Mouse (Mus musculus): Measurements from ENCODE around the gene Hs1bp3. TPM values are rescaled to one million over a fixed set of nuclear protein-coding genes. Genes with fewer than 3 reads are reported as not detected.

The Hs1bp3 gene
- polyA plus RNA-seq (2015; fragmentation: Nextera tagmentation; extraction: Ambion mirVana): 10.2 and 10.8 TPM in 2 replicates

- peak within 1 kb of the TSS; percentile 65 for H3K9ac ChIP-seq
- peak; percentile 83 for ATAC-seq (ENCODE audit: low FRiP score, low read depth)
- 0 out of 2 replicates have a peak, but pooled peaks cover 5% of the 10 kb centered on the region for H3K27me3 ChIP-seq
- WGBS: under 1% methylated on average over 38 of the region's 38 CpGs
- no peaks in the 10 kb centered on the region for H3K9me3 ChIP-seq
- H3K36me3 ChIP-seq: peaks cover 7% of the 10 kb centered on the region
- peak within 1 kb of the TSS; percentile 76 for H3K4me3 ChIP-seq
- H3K4me1 ChIP-seq (replicated peaks): peaks cover 25% of the 10 kb centered on the region
- H3K4me2 ChIP-seq: peak within 1 kb of the TSS; percentile 88
- no peak within 1 kb of the TSS for H3K27ac ChIP-seq (replicated peaks)
These were observed at the start of gene Hs1bp3 for GRCm38 (mm10) chr12:8313270-8313771. Gene Hs1bp3, plus strand, starts transcription at chr12:8313432.

- Histone ChIP-seq H3K36me3 (no peaks in the 10 kb centered on the region), H3K9ac (no peak overlapping the region), H3K4me1 (replicated peaks) (peaks cover 3% of the 10 kb centered on the region; the same call in 1 of the 2 replicates), H3K4me2 (no peak overlapping the region), H3K4me3 (no peak overlapping the region), H3K9me3 (no peaks in the 10 kb centered on the region; the same call in 1 of the 2 replicates), H3K27me3 (no peaks in the 10 kb centered on the region), H3K27ac (replicated peaks) (no peak overlapping the region)
- ATAC-seq (ENCODE audit: low FRiP score, low read depth): no peak
- 95% methylated on average over 7 of the region's 7 CpGs for WGBS
These were observed 46.9 kb upstream of the Hs1bp3 start for GRCm38 (mm10) chr12:8266311-8266710.

GRCm38 (mm10) chr12:8269627-8270026 lies 43.6 kb upstream of the Hs1bp3 start:
- H3K36me3 ChIP-seq: no peaks in the 10 kb centered on the region
- H3K27me3 ChIP-seq: no peaks in the 10 kb centered on the region
- no peaks in the 10 kb centered on the region for H3K4me1 ChIP-seq (replicated peaks)
- H3K27ac ChIP-seq (replicated peaks): no peak overlapping the region
- no peak for ATAC-seq (ENCODE audit: low FRiP score, low read depth)
- H3K4me3 ChIP-seq: no peak overlapping the region
- no peak overlapping the region for H3K4me2 ChIP-seq
- H3K9ac ChIP-seq: no peak overlapping the region
- no peaks in the 10 kb centered on the region; the same call in 1 of the 2 replicates for H3K9me3 ChIP-seq
- 96% methylated on average over 11 of the region's 11 CpGs for WGBS

GRCm38 (mm10) chr12:8271405-8271804 lies 41.8 kb upstream of the Hs1bp3 start:
- Histone ChIP-seq H3K27ac (replicated peaks) (no peak overlapping the region), H3K9me3 (no peaks in the 10 kb centered on the region; the same call in 1 of the 2 replicates), H3K4me1 (replicated peaks) (no peaks in the 10 kb centered on the region), H3K4me3 (no peak overlapping the region), H3K9ac (no peak overlapping the region), H3K36me3 (no peaks in the 10 kb centered on the region), H3K4me2 (no peak overlapping the region), H3K27me3 (no peaks in the 10 kb centered on the region)
- 99% methylated on average over 2 of the region's 2 CpGs for WGBS
- ATAC-seq (ENCODE audit: low FRiP score, low read depth): no peak

GRCm38 (mm10) chr12:8273471-8274171 lies 39.6 kb upstream of the Hs1bp3 start:
- 98% methylated on average over 6 of the region's 6 CpGs for WGBS

GRCm38 (mm10) chr12:8275424-8275823 lies 37.8 kb upstream of the Hs1bp3 start:
- H3K36me3 ChIP-seq: no peaks in the 10 kb centered on the region
- no peak overlapping the region for H3K4me3 ChIP-seq
- no peak overlapping the region for H3K27ac ChIP-seq (replicated peaks)
- H3K4me1 ChIP-seq (replicated peaks): no peaks in the 10 kb centered on the region
- H3K4me2 ChIP-seq: no peak overlapping the region
- no peak for ATAC-seq (ENCODE audit: low FRiP score, low read depth)
- WGBS: 85% methylated on average over 4 of the region's 4 CpGs
- H3K9me3 ChIP-seq: no peaks in the 10 kb centered on the region
- no peak overlapping the region for H3K9ac ChIP-seq
- no peaks in the 10 kb centered on the region for H3K27me3 ChIP-seq

More at GRCm38 (mm10) chr12:8273471-8274171, 39.6 kb upstream of the Hs1bp3 start:
- H3K27me3 ChIP-seq: no peaks in the 10 kb centered on the region
- no peak overlapping the region for H3K4me2 ChIP-seq
- no peak for ATAC-seq (ENCODE audit: low FRiP score, low read depth)
- H3K9me3 ChIP-seq: no peaks in the 10 kb centered on the region
- no peaks in the 10 kb centered on the region for H3K36me3 ChIP-seq
- no peak overlapping the region for H3K9ac ChIP-seq
- no peak overlapping the region for H3K4me3 ChIP-seq
- H3K4me1 ChIP-seq (replicated peaks): no peaks in the 10 kb centered on the region
- H3K27ac ChIP-seq (replicated peaks): no peak overlapping the region

GRCm38 (mm10) chr12:8281225-8282017 lies 31.8 kb upstream of the Hs1bp3 start:
- Histone ChIP-seq H3K36me3 (no peaks in the 10 kb centered on the region; the same call in 1 of the 2 replicates), H3K9ac (no peak overlapping the region), H3K9me3 (no peaks in the 10 kb centered on the region), H3K27me3 (no peaks in the 10 kb centered on the region), H3K4me2 (no peak overlapping the region), H3K4me3 (no peak overlapping the region), H3K27ac (replicated peaks) (no peak overlapping the region), H3K4me1 (replicated peaks) (no peaks in the 10 kb centered on the region)
- WGBS: 80% methylated on average over 15 of the region's 15 CpGs
- no peak for ATAC-seq (ENCODE audit: low FRiP score, low read depth)

GRCm38 (mm10) chr12:8287970-8288369 lies 25.3 kb upstream of the Hs1bp3 start:
- Histone ChIP-seq H3K36me3 (no peaks in the 10 kb centered on the region), H3K4me3 (no peak overlapping the region), H3K9me3 (no peaks in the 10 kb centered on the region), H3K27ac (replicated peaks) (no peak overlapping the region), H3K9ac (no peak overlapping the region), H3K27me3 (no peaks in the 10 kb centered on the region), H3K4me2 (no peak overlapping the region), H3K4me1 (replicated peaks) (peaks cover 14% of the 10 kb centered on the region)
- 71% methylated on average over 3 of the region's 3 CpGs for WGBS
- no peak for ATAC-seq (ENCODE audit: low FRiP score, low read depth)

GRCm38 (mm10) chr12:8289099-8289498 lies 24.1 kb upstream of the Hs1bp3 start:
- no peak overlapping the region for H3K27ac ChIP-seq (replicated peaks)
- no peaks in the 10 kb centered on the region for H3K36me3 ChIP-seq
- no peak overlapping the region for H3K4me2 ChIP-seq
- no peaks in the 10 kb centered on the region for H3K27me3 ChIP-seq
- H3K4me3 ChIP-seq: no peak overlapping the region
- ATAC-seq (ENCODE audit: low FRiP score, low read depth): no peak
- peaks cover 14% of the 10 kb centered on the region for H3K4me1 ChIP-seq (replicated peaks)
- no peaks in the 10 kb centered on the region for H3K9me3 ChIP-seq
- 75% methylated on average over 6 of the region's 6 CpGs for WGBS
- no peak overlapping the region for H3K9ac ChIP-seq

- no peaks in the 10 kb centered on the region for H3K36me3 ChIP-seq
- WGBS: 89% methylated on average over 8 of the region's 8 CpGs
- H3K4me1 ChIP-seq (replicated peaks): peaks cover 14% of the 10 kb centered on the region
- H3K27ac ChIP-seq (replicated peaks): no peak overlapping the region
- H3K9me3 ChIP-seq: no peaks in the 10 kb centered on the region
- H3K4me2 ChIP-seq: no peak overlapping the region
- no peak overlapping the region for H3K4me3 ChIP-seq
- no peak for ATAC-seq (ENCODE audit: low FRiP score, low read depth)
- H3K9ac ChIP-seq: no peak overlapping the region
- 0 out of 2 replicates have a peak, but pooled peaks cover 1% of the 10 kb centered on the region for H3K27me3 ChIP-seq
These were observed 23.7 kb upstream of the Hs1bp3 start for GRCm38 (mm10) chr12:8289499-8289898.

- no peak overlapping the region for H3K27ac ChIP-seq (replicated peaks)
- peak; percentile 43 for ATAC-seq (ENCODE audit: low FRiP score, low read depth)
- H3K4me2 ChIP-seq: peak overlapping the region; percentile 35
- peak overlapping the region; percentile 8; the same call in 1 of the 2 replicates for H3K9ac ChIP-seq
- no peak overlapping the region for H3K4me3 ChIP-seq
- H3K9me3 ChIP-seq: no peaks in the 10 kb centered on the region
- peaks cover 16% of the 10 kb centered on the region for H3K27me3 ChIP-seq
- peaks cover 14% of the 10 kb centered on the region for H3K4me1 ChIP-seq (replicated peaks)
- WGBS: 44% methylated on average over 15 of the region's 15 CpGs
- no peaks in the 10 kb centered on the region for H3K36me3 ChIP-seq
These were observed 21.9 kb upstream of the Hs1bp3 start for GRCm38 (mm10) chr12:8291157-8291853.
